In genomic region chr2:103930306-103931019, GRCm38 (mm10) we compare ENCODE assay signal across 10 mouse cellular contexts. TPM values are rescaled to one million over a fixed set of nuclear protein-coding genes. Genes with fewer than 3 reads are reported as not detected.
A peak's percentile ranks its signal among the peaks of the same experiment; 100 is the strongest.
DNase-seq lines count a peak whose midpoint lies in the region; ATAC-seq and TF ChIP-seq lines count a peak whose summit lies in the region.
"Had no signal": no experiment of that assay in that cellular context is flagged by ENCODE, and none has a peak within 500 bp of the region (broad histone marks: within the 10 kb centered on the region; RNA-seq: fewer than 3 reads in every experiment).

No protein-coding gene starts in this region.

- H3K27me3 ChIP-seq in forebrain, embryonic 14.5 days (replicated peaks; ENCODE audit: control insufficient read depth, insufficient read depth, low read length), result no peaks in the 10 kb centered on the region
- peaks cover 2% of the 10 kb centered on the region; the same call in 1 of the 2 replicates for H3K27me3 ChIP-seq in forebrain, embryonic 12.5 days
- no peaks in the 10 kb centered on the region for H3K27me3 ChIP-seq in MEL (ENCODE audit: control insufficient read depth in 1 of 2, insufficient read depth in 2 of 2, low read length in 2 of 2)
- no peaks in the 10 kb centered on the region for H3K27me3 ChIP-seq in intestine, postnatal 0 days (replicated peaks; ENCODE audit: control insufficient read depth, insufficient read depth, low read length)
- H3K27me3 ChIP-seq: CH12.LX; hindbrain, embryonic 15.5 days had no signal

- no peak for TF ChIP-seq RAD21 in MEL (IDR thresholded peaks at IDR 0.05; ENCODE audit: low read depth, low read length)

- no peaks in the 10 kb centered on the region; the same call in 1 of the 2 replicates for H3K79me2 ChIP-seq in MEL (ENCODE audit: control insufficient read depth, insufficient read depth, low read length, poor library complexity)

- H3K4me3 ChIP-seq in forebrain, embryonic 14.5 days (ENCODE audit: low read depth, low read length), result no peak overlapping the region
- no peak overlapping the region for H3K4me3 ChIP-seq in forebrain, embryonic 12.5 days (replicated peaks)
- peak overlapping the region in 1 of 2 experiments; percentile 15; a peak in 2 of 4 replicates for H3K4me3 ChIP-seq in MEL (ENCODE audit: control insufficient read depth in 1 of 2, insufficient read depth in 1 of 2, low read depth in 2 of 2, low read length in 2 of 2)
- H3K4me3 ChIP-seq in intestine, postnatal 0 days (ENCODE audit: low read depth, low read length), result no peak overlapping the region
- H3K4me3 ChIP-seq: hindbrain, embryonic 15.5 days had no signal

- DNase-seq in forebrain, embryonic 14.5 days (ENCODE audit: low spot score), result peak; percentile 86
- peak; percentile 84 for DNase-seq in MEL (ENCODE audit: low read depth, low spot score)
- DNase-seq in heart, adult 9 months (ENCODE audit: low spot score in 2 of 2), result peak; percentile 44 to 50
- DNase-seq in kidney, postnatal 4 days, result peak; percentile 22 to 30
- DNase-seq in ovary, postnatal 36 days (ENCODE audit: low spot score), result no peak
- DNase-seq in spleen, postnatal 10 days (ENCODE audit: low spot score in 2 of 2), result no peak

- 44% methylated on average over 13 of the region's 13 CpGs for WGBS in forebrain, embryonic 14.5 days
- 66% methylated on average over 13 of the region's 13 CpGs for WGBS in forebrain, embryonic 12.5 days
- 53% methylated on average over 13 of the region's 13 CpGs for WGBS in intestine, postnatal 0 days

- H3K9ac ChIP-seq in forebrain, embryonic 14.5 days (ENCODE audit: low read length), result no peak overlapping the region
- no peak overlapping the region for H3K9ac ChIP-seq in forebrain, embryonic 12.5 days
- peak overlapping the region; percentile 69 for H3K9ac ChIP-seq in MEL (ENCODE audit: control insufficient read depth, low read depth, low read length, poor library complexity, severe bottlenecking)
- H3K9ac ChIP-seq in intestine, postnatal 0 days (ENCODE audit: low read depth, low read length), result no peak overlapping the region
- H3K9ac ChIP-seq: hindbrain, embryonic 15.5 days had no signal

- peak; percentile 64 for ATAC-seq in forebrain, embryonic 14.5 days
- no peak for ATAC-seq in forebrain, embryonic 12.5 days (ENCODE audit: low FRiP score)
- no peak for ATAC-seq in intestine, postnatal 0 days

- no peak overlapping the region for H3K4me2 ChIP-seq in forebrain, embryonic 14.5 days (ENCODE audit: low read length)
- no peak overlapping the region for H3K4me2 ChIP-seq in forebrain, embryonic 12.5 days
- H3K4me2 ChIP-seq in intestine, postnatal 0 days (replicated peaks; ENCODE audit: low read depth), result no peak overlapping the region
- H3K4me2 ChIP-seq: hindbrain, embryonic 15.5 days had no signal

- no peak for TF ChIP-seq CTCF in MEL (IDR thresholded peaks at IDR 0.05 in 2 of 3, conservative IDR thresholded peaks at IDR 0.05 in 1 of 3; ENCODE audit: control insufficient read depth in 1 of 3, insufficient read depth in 1 of 3, low read depth in 2 of 3, low read length in 3 of 3, poor library complexity in 1 of 3, severe bottlenecking in 1 of 3)
- no peak for TF ChIP-seq CTCF in intestine, postnatal 0 days (IDR thresholded peaks at IDR 0.05; ENCODE audit: low read depth)

- peaks cover 16% of the 10 kb centered on the region; the same call in 1 of the 2 replicates for H3K4me1 ChIP-seq in forebrain, embryonic 14.5 days (ENCODE audit: control insufficient read depth, insufficient read depth, low read length)
- peaks cover 15% of the 10 kb centered on the region for H3K4me1 ChIP-seq in forebrain, embryonic 12.5 days
- peaks cover 13 to 28% of the 10 kb centered on the region in 2 experiments for H3K4me1 ChIP-seq in MEL (ENCODE audit: control insufficient read depth in 1 of 2, insufficient read depth in 2 of 2, low read length in 2 of 2)
- H3K4me1 ChIP-seq in intestine, postnatal 0 days (replicated peaks; ENCODE audit: control insufficient read depth, insufficient read depth, low read length), result no peaks in the 10 kb centered on the region

- H3K9me3 ChIP-seq in forebrain, embryonic 14.5 days (replicated peaks; ENCODE audit: control insufficient read depth, low read length), result no peaks in the 10 kb centered on the region
- no peaks in the 10 kb centered on the region for H3K9me3 ChIP-seq in forebrain, embryonic 12.5 days
- no peaks in the 10 kb centered on the region for H3K9me3 ChIP-seq in MEL (replicated peaks; ENCODE audit: insufficient read depth, low read length)
- H3K9me3 ChIP-seq in intestine, postnatal 0 days (ENCODE audit: control insufficient read depth), result no peaks in the 10 kb centered on the region
- H3K9me3 ChIP-seq: hindbrain, embryonic 15.5 days had no signal

- peak overlapping the region; percentile 23; the same call in 1 of the 2 replicates for H3K27ac ChIP-seq in forebrain, embryonic 14.5 days (ENCODE audit: low read depth, low read length)
- H3K27ac ChIP-seq in forebrain, embryonic 12.5 days, result no peak overlapping the region; the same call in 1 of the 2 replicates
- peak overlapping the region; percentile 83 for H3K27ac ChIP-seq in MEL (ENCODE audit: control insufficient read depth, low read depth, low read length)
- no peak overlapping the region for H3K27ac ChIP-seq in intestine, postnatal 0 days (ENCODE audit: low read depth, low read length)
- H3K27ac ChIP-seq: hindbrain, embryonic 15.5 days had no signal

- H3K36me3 ChIP-seq in forebrain, embryonic 14.5 days (ENCODE audit: control insufficient read depth, insufficient read depth, low read length), result no peaks in the 10 kb centered on the region
- H3K36me3 ChIP-seq in forebrain, embryonic 12.5 days (replicated peaks), result no peaks in the 10 kb centered on the region
- H3K36me3 ChIP-seq in MEL (ENCODE audit: control insufficient read depth in 1 of 2, insufficient read depth in 2 of 2, low read length in 2 of 2), result peaks cover 0 to 14% of the 10 kb centered on the region in 2 experiments; a peak in 2 of 4 replicates
- no peaks in the 10 kb centered on the region for H3K36me3 ChIP-seq in intestine, postnatal 0 days (ENCODE audit: control insufficient read depth, insufficient read depth)
- H3K36me3 ChIP-seq: hindbrain, embryonic 15.5 days had no signal

- TF ChIP-seq POLR2A in MEL (IDR thresholded peaks at IDR 0.05; ENCODE audit: control insufficient read depth in 1 of 2, insufficient read depth in 1 of 2, low read depth in 1 of 2, low read length in 2 of 2, poor library complexity in 1 of 2), result no peak

- peak in 1 of 2 experiments; percentile 77; a peak in 3 of 4 replicates for TF ChIP-seq EP300 in MEL (IDR thresholded peaks at IDR 0.05; ENCODE audit: low read depth in 1 of 2, low read length in 2 of 2)

TF ChIP-seq in MEL, 35 proteins besides CTCF, POLR2A, EP300 and RAD21:
- TF ChIP-seq POLR2AphosphoS5 (IDR thresholded peaks at IDR 0.05; ENCODE audit: borderline replicate concordance, low read depth, low read length) (no peak), ZNF384 (IDR thresholded peaks at IDR 0.05; ENCODE audit: low read depth, low read length) (no peak), E2F4 (IDR thresholded peaks at IDR 0.05; ENCODE audit: borderline replicate concordance, low read depth, low read length) (no peak), MXI1 (IDR thresholded peaks at IDR 0.05; ENCODE audit: low read depth, low read length) (no peak), NRF1 (IDR thresholded peaks at IDR 0.05; ENCODE audit: insufficient read depth, low read depth, low read length, poor library complexity, severe bottlenecking) (no peak), ETS1 (IDR thresholded peaks at IDR 0.05; ENCODE audit: low read depth, low read length) (peak; percentile 45; the same call in 1 of the 2 replicates), TCF12 (IDR thresholded peaks at IDR 0.05; ENCODE audit: low read depth, low read length) (peak; percentile 69), MAX (IDR thresholded peaks at IDR 0.05; ENCODE audit: low read length) (0 out of 2 replicates have a peak, but pooled peaks have one; percentile 17), ZKSCAN1 (IDR thresholded peaks at IDR 0.05; ENCODE audit: low read depth, low read length) (no peak), CHD1 (IDR thresholded peaks at IDR 0.05; ENCODE audit: low read depth, low read length) (no peak), CHD2 (IDR thresholded peaks at IDR 0.05; ENCODE audit: low read length) (no peak), KAT2A (conservative IDR thresholded peaks at IDR 0.05; ENCODE audit: low read depth, low read length) (no peak), JUND (IDR thresholded peaks at IDR 0.05; ENCODE audit: low read depth, low read length) (no peak), ELF1 (IDR thresholded peaks at IDR 0.05; ENCODE audit: low read depth, low read length) (peak; percentile 50; the same call in 1 of the 2 replicates), USF2 (IDR thresholded peaks at IDR 0.05; ENCODE audit: borderline replicate concordance in 1 of 2, insufficient read depth in 1 of 2, low read depth in 1 of 2, low read length in 2 of 2) (no peak), MAFK (IDR thresholded peaks at IDR 0.05; ENCODE audit: borderline replicate concordance, low read depth, low read length) (no peak), RCOR1 (IDR thresholded peaks at IDR 0.05; ENCODE audit: low read depth, low read length) (peak; percentile 21; the same call in 1 of the 2 replicates), ZC3H11A (IDR thresholded peaks at IDR 0.05; ENCODE audit: low read depth, low read length) (no peak), BHLHE40 (IDR thresholded peaks at IDR 0.05; ENCODE audit: borderline replicate concordance, low read depth, low read length) (peak; percentile 44; the same call in 1 of the 2 replicates), MYC (IDR thresholded peaks at IDR 0.05; ENCODE audit: low read depth, low read length) (0 out of 2 replicates have a peak, but pooled peaks have one; percentile 38), NELFE (IDR thresholded peaks at IDR 0.05; ENCODE audit: low read depth, low read length) (no peak; the same call in 1 of the 2 replicates), MEF2A (IDR thresholded peaks at IDR 0.05; ENCODE audit: extremely low read depth, insufficient replicate concordance, low read depth, low read length, poor library complexity, severe bottlenecking) (no peak), MYB (IDR thresholded peaks at IDR 0.05; ENCODE audit: low read depth, low read length) (no peak; the same call in 1 of the 2 replicates), GATA1 (IDR thresholded peaks at IDR 0.05; ENCODE audit: low read depth, low read length) (peak; percentile 50; the same call in 1 of the 2 replicates), TAL1 (IDR thresholded peaks at IDR 0.05; ENCODE audit: low read length) (peak; percentile 63)

RNA-seq across cellular contexts. Expression of gene Lmo2, which starts 27.3 kb away (rescaled TPM):
- 30.2 TPM in 2 replicates for polyA plus RNA-seq in forebrain, embryonic 14.5 days (2014; fragmentation: Nextera tagmentation; extraction: Ambion mirVana)
- polyA plus RNA-seq in forebrain, embryonic 12.5 days (2016; fragmentation: Nextera tagmentation; extraction: Ambion mirVana), result 29.1 and 39.5 TPM in 2 replicates
- 258 and 278 TPM in 2 replicates for total RNA-seq in MEL (2012; rRNA removed)
- 100 to 1,000 TPM in 1 of 2 experiments, 10 to 100 TPM in 1; 96.2 to 184 TPM for polyA plus RNA-seq in MEL (2012; ENCODE audit: insufficient read depth in 1 of 2, insufficient read length in 2 of 2, low read depth in 1 of 2, low replicate concordance in 2 of 2, missing spikeins in 1 of 2)
- 11.1 and 12.9 TPM in 2 replicates for polyA plus RNA-seq in intestine, postnatal 0 days (2015; fragmentation: Nextera tagmentation; extraction: Ambion mirVana)

Comparison
In these comparisons a context has a peak if more than half of its experiments do, and no peak if none do; other contexts are left out.
1. H3K27ac ChIP-seq: peak in forebrain, embryonic 14.5 days (single experiment) and MEL (single experiment); none in forebrain, embryonic 12.5 days (single experiment) and intestine, postnatal 0 days (single experiment).
2. DNase-seq: peak in forebrain, embryonic 14.5 days (single experiment), MEL (single experiment), heart, adult 9 months (2 of 2) and kidney, postnatal 4 days (2 of 2); none in ovary, postnatal 36 days (single experiment) and spleen, postnatal 10 days (0 of 2).